Mouse (Mus musculus) heart, embryonic 16.5 days (tissue): ENCODE data around the gene Ilf3. TPM values are rescaled to one million over a fixed set of nuclear protein-coding genes. Genes with fewer than 3 reads are reported as not detected.
A peak's percentile ranks its signal among the peaks of the same experiment; 100 is the strongest.

ENCODE experiments used
- ATAC-seq: fragments of 200-750 bp; cut with Nextera tagmentation; replicated peaks from 2 replicates; pipeline ENCODE4 v1.8.0; 2017; ENCODE audit warnings: moderate number of reproducible peaks; ENCODE audit not compliant: insufficient read depth, low FRiP score; ENCODE audit errors: extremely low read depth
- H3K27ac ChIP-seq: fragments of 300-500 bp; sonication (generic); 2 replicates; pipeline ENCODE4 v1.5.1; 2014; ENCODE audit warnings: mild to moderate bottlenecking, low read length, control low read depth, moderate library complexity
- H3K27me3 ChIP-seq: fragments of 300-500 bp; sonication (generic); 2 replicates; pipeline ENCODE4 v1.6.1; 2014; ENCODE audit warnings: low read length, mixed read lengths; ENCODE audit not compliant: control insufficient read depth, insufficient read depth
- H3K36me3 ChIP-seq: fragments of 300-500 bp; sonication (generic); 2 replicates; pipeline ENCODE4 v1.6.1; 2014; ENCODE audit not compliant: control insufficient read depth, insufficient read depth
- H3K4me1 ChIP-seq: fragments of 300-500 bp; sonication (generic); 2 replicates; pipeline ENCODE4 v1.6.1; 2014; ENCODE audit warnings: low read length, mixed read lengths; ENCODE audit not compliant: control insufficient read depth, insufficient read depth
- H3K4me2 ChIP-seq: fragments of 300-500 bp; sonication (generic); 2 replicates; pipeline ENCODE4 v1.6.1; 2014; ENCODE audit warnings: low read depth, mild to moderate bottlenecking, control low read depth, low read length
- H3K4me3 ChIP-seq: fragments of 300-500 bp; sonication (generic); 2 replicates; pipeline ENCODE4 v1.5.1; 2014; ENCODE audit warnings: mild to moderate bottlenecking, control low read depth, low read length
- H3K9ac ChIP-seq: fragments of 300-500 bp; sonication (generic); 2 replicates; pipeline ENCODE4 v1.6.1; 2014; ENCODE audit warnings: low read length, control low read depth
- H3K9me3 ChIP-seq: fragments of 300-500 bp; sonication (generic); replicated peaks from 2 replicates; pipeline ENCODE4 v1.6.1; 2016; ENCODE audit warnings: low read length; ENCODE audit not compliant: control insufficient read depth
- WGBS: fragments of 180-500 bp; shearing (Covaris S2); extraction: QIAGEN DNeasy Blood & Tissue Kit; methylation state at CpG from one replicate; pipeline ENCODE4 v1.1.7; 2014; 5-methylcytosine and 5-hydroxymethylcytosine counted together
- polyA plus RNA-seq: library from polyadenylated mRNA; unstranded; fragments of >200 nt; fragmentation: Nextera tagmentation; extraction: Ambion mirVana; gene quantifications from 2 replicates; pipeline ENCODE4 v1.2.1, GENCODE M21; 2015

The Ilf3 gene
- polyA plus RNA-seq, 1 experiment from 2014 or later = 105 TPM

DNA sequence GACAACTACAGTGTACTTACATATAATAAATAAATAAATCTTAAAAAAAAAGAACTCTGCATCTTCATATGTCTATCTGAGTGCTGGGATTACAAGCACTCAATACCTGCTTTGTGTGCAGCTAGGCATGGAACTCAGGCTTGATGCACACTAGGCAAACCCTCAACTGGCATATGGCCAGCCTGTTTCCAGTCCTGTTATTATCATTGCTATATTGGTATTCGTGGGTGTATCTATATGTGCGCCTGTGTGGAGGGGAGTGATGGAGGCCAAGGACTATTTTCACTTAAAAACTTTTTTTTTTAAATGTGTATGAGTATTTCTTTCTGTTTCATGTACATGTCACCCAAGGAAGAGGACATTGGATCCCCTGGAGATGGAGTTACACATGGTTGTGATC is 66.7 kb downstream of the Ilf3 start:
- Histone ChIP-seq H3K4me3 (no peak overlapping the region), H3K4me2 (no peak overlapping the region), H3K27ac (no peak overlapping the region), H3K27me3 (no peaks in the 10 kb centered on the region), H3K9ac (no peak overlapping the region), H3K36me3 (no peaks in the 10 kb centered on the region), H3K4me1 (peaks cover 51% of the 10 kb centered on the region), H3K9me3 (no peaks in the 10 kb centered on the region)
- 64% methylated on average over 2 of the region's 2 CpGs for WGBS
- ATAC-seq = no peak

DNA sequence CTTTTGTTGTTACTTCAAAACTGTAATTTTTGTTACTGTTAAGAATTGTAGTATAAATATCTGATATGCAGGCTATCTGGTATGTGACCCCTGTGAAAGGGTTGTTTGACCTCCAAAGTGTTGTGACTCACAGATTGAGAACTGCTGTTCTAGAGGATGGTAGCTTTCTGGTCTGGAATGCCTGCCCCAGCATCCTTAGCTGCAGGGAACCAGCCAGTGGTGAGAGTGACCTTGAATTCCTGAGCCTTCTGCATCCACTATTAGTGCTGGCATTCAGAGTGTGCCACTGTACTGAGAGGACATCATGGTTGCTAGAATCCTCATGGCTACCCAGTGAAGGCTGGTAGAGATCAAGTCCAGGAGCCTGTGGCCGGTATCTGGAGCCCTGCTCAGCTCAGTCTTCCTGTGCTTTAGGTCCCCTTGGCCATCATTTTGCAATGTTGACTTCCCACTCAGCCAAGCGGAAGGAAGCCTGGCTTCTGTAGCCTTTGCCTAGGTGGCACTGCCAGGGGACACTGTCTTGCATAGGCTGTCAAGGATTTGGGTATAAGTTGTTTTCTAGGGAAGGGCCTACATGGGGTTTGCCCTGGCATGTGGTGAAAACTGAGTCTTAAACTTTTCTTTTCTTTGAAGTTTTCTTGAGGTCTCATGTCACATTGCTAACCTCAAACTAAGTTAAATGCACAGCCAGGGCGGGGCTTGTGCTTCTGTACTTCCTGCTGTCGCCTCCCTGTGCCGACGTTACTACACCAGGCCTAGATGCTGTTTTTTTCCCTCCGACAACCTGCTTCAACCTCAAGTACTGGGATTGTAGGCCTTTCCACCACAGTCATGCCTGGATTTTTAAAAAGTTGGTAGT is 68.3 kb downstream of the Ilf3 start:
- Histone ChIP-seq H3K27me3 (no peaks in the 10 kb centered on the region), H3K4me2 (no peak overlapping the region), H3K27ac (peak overlapping the region; percentile 66), H3K9ac (no peak overlapping the region), H3K36me3 (no peaks in the 10 kb centered on the region), H3K4me1 (peaks cover 49% of the 10 kb centered on the region), H3K9me3 (no peaks in the 10 kb centered on the region), H3K4me3 (no peak overlapping the region)
- peak; percentile 21; the same call in 1 of the 2 replicates for ATAC-seq
- WGBS = 78% methylated on average over 7 of the region's 7 CpGs

GRCm38 (mm10) chr9:21437577-21437976 is 69.9 kb downstream of the Ilf3 start:
- peaks cover 49% of the 10 kb centered on the region for H3K4me1 ChIP-seq
- no peak for ATAC-seq
- no peaks in the 10 kb centered on the region for H3K36me3 ChIP-seq
- H3K4me2 ChIP-seq = no peak overlapping the region
- H3K9me3 ChIP-seq = no peaks in the 10 kb centered on the region
- H3K27me3 ChIP-seq = no peaks in the 10 kb centered on the region
- no peak overlapping the region for H3K4me3 ChIP-seq
- WGBS = 84% methylated on average over 6 of the region's 6 CpGs
- no peak overlapping the region for H3K9ac ChIP-seq
- H3K27ac ChIP-seq = no peak overlapping the region

DNA sequence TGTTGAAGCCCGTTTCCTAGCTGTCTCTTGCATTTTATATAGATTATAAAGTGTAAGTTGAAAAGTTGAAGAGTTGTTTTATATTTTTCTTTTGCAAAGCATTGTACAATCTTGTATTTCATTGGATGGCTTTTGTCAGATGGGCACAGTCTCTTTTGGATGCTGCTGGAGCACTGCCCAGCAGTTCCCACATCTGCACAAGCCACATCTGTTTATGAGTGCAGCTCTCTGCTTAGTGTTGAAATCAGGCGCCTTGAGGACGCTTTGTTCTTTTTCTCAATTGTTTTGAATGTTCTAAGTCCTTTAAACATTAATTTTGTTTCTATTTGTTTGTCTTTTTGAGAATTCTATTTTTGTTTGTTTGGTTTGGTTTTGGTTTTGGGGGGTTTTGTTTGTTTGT is 70.5 kb downstream of the Ilf3 start:
- Histone ChIP-seq H3K36me3 (no peaks in the 10 kb centered on the region), H3K4me3 (no peak overlapping the region), H3K27me3 (no peaks in the 10 kb centered on the region), H3K9ac (no peak overlapping the region), H3K9me3 (no peaks in the 10 kb centered on the region), H3K27ac (no peak overlapping the region), H3K4me2 (no peak overlapping the region), H3K4me1 (peaks cover 49% of the 10 kb centered on the region)
- ATAC-seq = no peak
- 60% methylated on average over 3 of the region's 3 CpGs for WGBS

DNA sequence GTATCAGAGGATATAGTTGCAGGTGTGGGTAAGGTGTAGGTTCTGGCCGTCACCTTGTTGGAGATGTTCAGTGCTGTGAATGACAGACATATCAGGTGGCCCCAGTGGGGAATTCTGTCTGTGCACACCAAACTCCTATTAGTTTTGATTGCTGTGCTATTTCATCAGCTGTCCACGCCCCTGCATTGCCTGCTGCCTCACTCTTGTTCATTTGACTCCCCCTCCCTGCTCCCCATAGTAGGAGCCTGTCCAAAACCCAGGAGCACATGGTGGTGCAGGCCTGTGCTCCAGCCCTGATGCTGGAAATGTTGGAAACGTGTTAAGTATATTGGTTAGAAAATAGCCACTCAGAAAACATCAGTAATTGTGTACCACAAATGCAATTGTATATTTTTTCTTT is 71.8 kb downstream of the Ilf3 start:
- ATAC-seq = no peak
- no peak overlapping the region for H3K27ac ChIP-seq
- 55% methylated on average over 3 of the region's 3 CpGs for WGBS
- H3K36me3 ChIP-seq = no peaks in the 10 kb centered on the region
- H3K27me3 ChIP-seq = no peaks in the 10 kb centered on the region
- no peak overlapping the region for H3K4me2 ChIP-seq
- H3K4me3 ChIP-seq = no peak overlapping the region
- H3K9ac ChIP-seq = no peak overlapping the region
- no peaks in the 10 kb centered on the region for H3K9me3 ChIP-seq
- H3K4me1 ChIP-seq = peaks cover 39% of the 10 kb centered on the region

GRCm38 (mm10) chr9:21439914-21440313 is 72.2 kb downstream of the Ilf3 start:
- Histone ChIP-seq H3K27ac (no peak overlapping the region), H3K4me2 (no peak overlapping the region), H3K4me3 (no peak overlapping the region), H3K36me3 (peaks cover 3% of the 10 kb centered on the region), H3K9me3 (no peaks in the 10 kb centered on the region), H3K4me1 (peaks cover 39% of the 10 kb centered on the region), H3K27me3 (no peaks in the 10 kb centered on the region), H3K9ac (no peak overlapping the region)
- no peak for ATAC-seq
- 93% methylated on average over 2 of the region's 2 CpGs for WGBS

GRCm38 (mm10) chr9:21440387-21440786 is 72.7 kb downstream of the Ilf3 start:
- Histone ChIP-seq H3K4me3 (no peak overlapping the region), H3K36me3 (peaks cover 7% of the 10 kb centered on the region), H3K4me2 (no peak overlapping the region), H3K27ac (no peak overlapping the region), H3K4me1 (peaks cover 38% of the 10 kb centered on the region), H3K9me3 (no peaks in the 10 kb centered on the region), H3K9ac (no peak overlapping the region), H3K27me3 (no peaks in the 10 kb centered on the region)
- ATAC-seq = no peak

DNA sequence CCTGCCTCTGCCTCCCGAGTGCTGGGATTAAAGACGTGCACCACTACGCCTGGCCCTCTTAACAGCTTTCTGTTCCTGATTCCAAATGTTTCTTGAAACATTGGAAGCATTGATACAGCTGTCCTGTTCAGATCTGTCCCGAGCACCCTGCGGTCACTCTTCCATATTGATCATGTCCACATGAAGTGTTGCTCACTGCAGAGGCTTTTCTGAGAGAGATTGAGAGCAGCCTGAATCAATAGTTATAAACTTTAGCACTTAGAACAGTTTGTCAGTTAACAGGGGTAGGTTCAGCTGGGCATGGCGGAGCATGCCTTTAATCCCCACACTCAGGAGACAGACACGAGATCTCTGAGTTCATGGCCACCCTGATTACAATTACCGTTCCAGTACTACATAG is 76.2 kb downstream of the Ilf3 start:
- Histone ChIP-seq H3K27ac (no peak overlapping the region), H3K4me2 (no peak overlapping the region), H3K4me1 (peaks cover 11% of the 10 kb centered on the region), H3K9me3 (no peaks in the 10 kb centered on the region), H3K4me3 (no peak overlapping the region), H3K36me3 (peaks cover 9% of the 10 kb centered on the region), H3K9ac (no peak overlapping the region), H3K27me3 (no peaks in the 10 kb centered on the region)
- ATAC-seq = no peak
- 89% methylated on average over 8 of the region's 8 CpGs for WGBS

DNA sequence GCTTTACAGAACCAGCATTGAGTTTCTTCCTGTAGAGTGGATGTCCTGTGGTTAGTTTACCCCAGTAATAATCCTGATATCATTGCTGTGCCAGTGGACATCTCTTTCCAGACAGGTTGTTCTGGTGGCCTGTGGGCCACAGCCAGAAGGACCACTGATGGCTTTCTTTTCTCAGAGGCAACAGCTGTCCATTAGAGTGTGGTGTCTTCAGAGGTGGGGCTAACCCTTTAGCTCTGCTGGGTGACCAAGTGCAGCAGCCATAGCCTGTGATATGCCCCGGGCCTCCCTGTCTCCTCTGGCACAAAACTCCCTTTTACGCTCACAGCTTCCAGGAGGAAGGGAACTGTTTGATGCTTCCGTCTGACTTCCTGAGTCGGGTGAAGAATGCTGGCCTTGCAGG is 76.9 kb downstream of the Ilf3 start:
- H3K27ac ChIP-seq = no peak overlapping the region
- no peak overlapping the region for H3K4me2 ChIP-seq
- H3K9me3 ChIP-seq = no peaks in the 10 kb centered on the region
- no peaks in the 10 kb centered on the region for H3K27me3 ChIP-seq
- H3K4me3 ChIP-seq = no peak overlapping the region
- WGBS = 68% methylated on average over 4 of the region's 4 CpGs
- no peak for ATAC-seq
- H3K9ac ChIP-seq = no peak overlapping the region
- H3K4me1 ChIP-seq = peaks cover 4% of the 10 kb centered on the region
- peaks cover 9% of the 10 kb centered on the region for H3K36me3 ChIP-seq
